Mouse (Mus musculus) splenic B cell, adult 2 months (primary cell): ENCODE measurements around the gene Crybg3.
"Not testable (repeated sequence)": the region's sequence is repeated elsewhere in the genome, so short reads cannot be mapped to it uniquely, and the experiment has no call there.

ENCODE experiments used
- DNase-seq: peaks from one replicate; pipeline ENCODE4 v3.0.0-alpha.2; 2011; ENCODE audit warnings: low read depth, low spot score
- H3K27me3 ChIP-seq: 2 replicates; pipeline ENCODE4 v1.6.1; 2012; ENCODE audit warnings: mild to moderate bottlenecking, low read length, moderate library complexity, mixed read lengths; ENCODE audit not compliant: control insufficient read depth, poor library complexity, insufficient read depth, severe bottlenecking
- H3K36me3 ChIP-seq: 2 replicates; pipeline ENCODE4 v1.6.1; 2012; ENCODE audit warnings: mild to moderate bottlenecking, low read length, moderate library complexity, mixed read lengths; ENCODE audit not compliant: control insufficient read depth, poor library complexity, insufficient read depth, severe bottlenecking

Gene Crybg3

DNA sequence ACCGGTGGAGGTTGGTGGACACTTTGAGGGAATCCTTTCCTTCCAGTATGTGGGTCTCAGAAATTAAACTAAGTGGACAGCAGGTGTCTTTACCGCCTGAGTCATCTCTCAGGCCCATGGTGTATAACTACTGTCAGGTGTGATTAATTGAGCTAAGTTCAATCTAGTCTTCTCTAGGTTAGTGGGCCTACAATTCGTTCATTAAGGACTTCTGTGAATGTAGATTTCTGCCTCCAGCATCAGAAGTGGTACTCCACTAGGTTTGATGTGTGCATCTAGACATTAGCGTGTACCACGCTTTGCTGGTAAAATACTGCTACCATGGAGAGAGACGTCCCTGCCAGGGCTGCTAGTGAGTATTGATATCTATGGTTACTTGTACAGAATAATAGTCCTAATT lies 128.2 kb downstream of the Crybg3 start:
- Histone ChIP-seq H3K27me3 (no peaks in the 10 kb centered on the region), H3K36me3 (no peaks in the 10 kb centered on the region)
- no peak for DNase-seq

DNA sequence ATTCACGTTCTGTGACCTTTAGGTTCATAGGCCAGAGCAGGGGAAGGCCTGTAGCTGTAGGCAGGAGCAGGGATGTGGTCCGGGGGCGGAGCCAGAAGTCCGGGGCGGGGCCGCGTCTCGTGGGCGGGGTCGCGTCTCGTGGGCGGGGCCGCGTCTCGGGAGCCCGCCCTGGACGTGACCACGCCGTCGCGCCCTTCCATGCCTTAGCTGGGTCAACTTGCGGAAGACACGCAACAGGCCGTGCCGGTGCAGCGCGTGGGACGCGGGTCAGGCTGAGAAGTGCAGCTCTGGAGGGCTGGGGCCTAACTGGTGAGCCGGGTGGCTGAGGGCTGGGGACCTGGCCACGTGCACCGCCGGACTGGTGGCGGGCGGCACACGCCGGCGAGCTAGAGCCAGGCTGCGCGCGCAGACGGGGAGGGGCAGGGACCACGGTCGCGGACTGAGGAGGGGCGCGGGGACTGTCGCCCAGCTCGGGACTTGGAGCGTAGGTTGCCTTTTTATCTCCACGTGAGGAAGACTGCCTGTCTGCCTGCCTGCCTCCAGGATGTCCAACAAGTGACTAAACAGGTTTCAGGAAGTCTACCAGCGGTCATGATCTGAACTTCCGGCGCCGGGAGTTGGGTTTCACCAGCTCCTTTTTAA lies 129.0 kb downstream of the Crybg3 start, which contains the start of gene Riox2:
Gene Riox2 (plus strand): TSS at position 139 of the 642 bp plus-strand sequence.
- no peaks in the 10 kb centered on the region for H3K36me3 ChIP-seq
- no peaks in the 10 kb centered on the region for H3K27me3 ChIP-seq
- DNase-seq = peak; percentile 87

DNA sequence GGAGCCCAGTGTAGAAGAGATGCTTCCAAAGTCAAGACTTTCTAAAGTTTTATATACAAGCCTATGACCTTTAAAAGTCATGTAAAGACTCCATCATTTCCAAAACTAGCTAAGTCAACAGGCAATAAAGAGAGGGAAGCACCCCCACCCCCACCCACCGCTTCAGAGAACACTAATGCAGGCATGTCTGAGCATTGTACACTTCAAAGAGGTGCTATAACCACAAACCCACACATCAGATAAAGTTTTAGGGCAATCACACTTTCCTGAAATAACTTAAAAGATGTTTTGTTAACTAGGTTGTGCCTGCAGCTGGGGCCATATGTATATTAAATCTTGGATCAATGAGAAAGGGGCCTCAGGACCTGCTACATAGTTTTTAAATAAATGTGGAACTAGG lies 130.9 kb downstream of the Crybg3 start:
- no peak for DNase-seq
- Histone ChIP-seq H3K36me3 (no peaks in the 10 kb centered on the region), H3K27me3 (no peaks in the 10 kb centered on the region)

DNA sequence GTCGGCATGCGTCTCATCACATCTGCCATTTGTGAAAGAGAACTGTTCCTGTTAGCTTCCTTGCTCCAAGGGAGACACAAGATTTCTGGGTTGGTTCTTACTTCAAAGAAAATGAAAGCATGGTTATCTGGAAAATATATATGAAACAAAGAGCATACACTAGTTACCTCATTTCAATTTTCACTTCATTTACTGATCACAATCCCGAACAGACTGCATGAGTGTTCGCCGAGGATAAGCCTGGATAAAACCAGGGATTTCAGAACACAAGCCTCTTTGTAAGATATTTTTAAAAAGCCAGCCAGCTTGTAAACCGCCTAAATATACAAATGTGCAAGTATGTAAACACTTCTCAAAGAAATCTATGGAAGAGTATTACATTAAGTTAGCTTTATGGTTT lies 136.8 kb downstream of the Crybg3 start:
- H3K27me3 ChIP-seq = no peaks in the 10 kb centered on the region

DNA sequence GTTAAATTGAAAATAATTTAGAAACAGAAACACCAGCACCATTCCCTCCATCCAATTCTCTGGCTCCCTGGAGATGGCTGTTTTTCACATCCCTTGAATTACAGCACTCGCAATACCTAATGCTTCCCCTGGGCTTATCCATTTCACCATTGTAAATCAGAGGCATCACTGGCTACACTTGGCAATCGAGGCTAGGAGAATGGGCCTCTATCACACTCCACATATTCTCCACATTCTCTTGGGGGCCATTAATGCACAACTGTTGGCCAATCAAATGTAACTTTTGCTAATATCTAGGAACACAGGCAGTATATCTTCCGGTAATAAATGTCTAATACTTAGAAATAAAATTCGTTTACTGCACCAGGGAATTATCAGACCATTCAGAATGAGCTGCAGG lies 137.2 kb downstream of the Crybg3 start:
- no peaks in the 10 kb centered on the region for H3K27me3 ChIP-seq
- no peaks in the 10 kb centered on the region for H3K36me3 ChIP-seq
- DNase-seq = no peak

More for the DNA sequence above, 136.8 kb downstream of the Crybg3 start:
- DNase-seq = no peak
- no peaks in the 10 kb centered on the region for H3K36me3 ChIP-seq

DNA sequence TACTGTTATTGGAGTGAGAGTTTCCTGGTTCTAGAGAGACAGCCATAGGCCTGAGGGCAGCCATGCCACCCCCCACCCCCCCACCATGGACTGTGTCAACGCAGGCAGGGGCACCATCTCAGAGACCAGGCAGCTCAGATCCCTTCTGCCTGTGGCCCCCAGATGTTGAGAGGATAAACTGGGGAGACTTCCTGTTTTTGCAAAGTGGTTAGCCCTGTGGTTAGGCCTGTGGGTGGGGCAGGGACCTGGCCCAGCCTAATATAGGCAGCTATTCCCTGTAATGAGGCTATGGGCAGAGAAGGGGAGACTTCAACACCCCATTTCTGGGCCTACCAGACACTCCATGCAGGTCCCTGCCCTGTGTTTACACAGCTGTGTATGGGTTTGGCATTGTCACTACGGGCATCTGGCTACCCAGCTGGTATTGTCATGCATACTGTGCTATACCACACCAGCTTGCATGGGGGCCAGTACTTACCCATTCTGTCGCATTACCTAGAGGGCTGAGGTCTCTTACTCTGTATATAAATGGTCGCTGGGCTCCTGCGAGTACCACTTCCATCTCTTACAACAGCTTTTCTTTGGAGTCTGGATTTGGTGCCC lies 141.4 kb downstream of the Crybg3 start:
- not testable (repeated sequence) for H3K27me3 ChIP-seq, H3K36me3 ChIP-seq, DNase-seq

DNA sequence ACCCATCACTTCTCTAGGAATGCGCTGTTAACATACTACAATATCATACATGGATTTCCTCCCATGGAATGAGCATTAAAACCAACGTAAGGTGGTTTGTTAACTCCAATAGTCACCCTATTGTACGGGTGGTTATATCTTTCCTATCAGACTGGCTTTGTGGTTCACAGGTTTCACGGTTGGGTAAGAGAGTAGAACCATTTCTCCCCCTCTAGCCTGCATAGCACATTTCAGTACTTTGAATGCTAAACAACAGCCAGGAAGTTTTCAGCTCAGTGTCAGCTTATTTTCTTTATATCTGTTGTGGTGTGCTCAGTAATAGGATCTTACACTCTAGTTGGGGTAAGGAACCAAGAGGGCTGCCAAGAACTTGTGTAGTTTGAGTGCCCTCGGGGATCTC lies 149.0 kb downstream of the Crybg3 start:
- peak; percentile 60 for DNase-seq
- Histone ChIP-seq H3K27me3 (no peaks in the 10 kb centered on the region), H3K36me3 (no peaks in the 10 kb centered on the region)

DNA sequence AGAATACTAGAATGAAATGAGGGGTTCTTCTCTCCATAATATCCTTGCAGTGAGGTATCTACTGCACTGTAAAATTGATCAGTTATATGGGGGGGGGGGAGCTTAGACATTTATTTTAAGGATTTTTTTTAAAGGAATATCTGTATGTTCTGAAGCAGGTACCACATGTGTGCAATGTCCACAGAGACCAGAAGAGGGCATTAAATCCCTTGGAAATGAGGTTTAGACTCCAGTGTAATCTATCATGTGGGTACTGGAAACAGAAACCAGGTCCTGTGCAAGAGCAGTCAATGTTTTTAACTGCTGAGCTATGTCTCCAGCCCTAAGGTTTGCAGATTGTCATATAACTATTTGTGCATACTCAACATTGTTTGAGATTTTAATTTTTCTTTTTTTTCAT lies 151.7 kb downstream of the Crybg3 start:
- Histone ChIP-seq H3K36me3 (no peaks in the 10 kb centered on the region), H3K27me3 (no peaks in the 10 kb centered on the region)
- DNase-seq = peak; percentile 39

DNA sequence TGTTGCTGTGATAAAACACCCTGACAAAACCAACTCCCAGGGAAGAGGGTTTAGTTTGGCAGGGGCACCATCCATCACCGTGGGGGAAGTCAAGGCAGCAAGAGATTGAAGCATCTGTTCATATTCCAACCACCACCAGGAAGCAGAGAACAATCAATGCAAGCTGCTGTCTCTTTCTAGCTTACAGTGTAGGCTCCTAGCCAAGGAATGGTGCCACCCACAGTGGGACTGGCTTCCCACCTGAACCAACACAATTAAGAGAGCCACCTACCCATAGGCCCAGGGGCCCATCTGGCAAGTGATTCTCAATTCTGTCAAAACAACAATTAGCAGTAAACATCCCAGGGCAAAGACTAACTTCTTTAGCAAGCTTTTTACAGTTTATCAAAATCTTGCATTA lies 152.6 kb downstream of the Crybg3 start:
- H3K36me3 ChIP-seq = no peaks in the 10 kb centered on the region
- no peaks in the 10 kb centered on the region for H3K27me3 ChIP-seq
- no peak for DNase-seq

DNA sequence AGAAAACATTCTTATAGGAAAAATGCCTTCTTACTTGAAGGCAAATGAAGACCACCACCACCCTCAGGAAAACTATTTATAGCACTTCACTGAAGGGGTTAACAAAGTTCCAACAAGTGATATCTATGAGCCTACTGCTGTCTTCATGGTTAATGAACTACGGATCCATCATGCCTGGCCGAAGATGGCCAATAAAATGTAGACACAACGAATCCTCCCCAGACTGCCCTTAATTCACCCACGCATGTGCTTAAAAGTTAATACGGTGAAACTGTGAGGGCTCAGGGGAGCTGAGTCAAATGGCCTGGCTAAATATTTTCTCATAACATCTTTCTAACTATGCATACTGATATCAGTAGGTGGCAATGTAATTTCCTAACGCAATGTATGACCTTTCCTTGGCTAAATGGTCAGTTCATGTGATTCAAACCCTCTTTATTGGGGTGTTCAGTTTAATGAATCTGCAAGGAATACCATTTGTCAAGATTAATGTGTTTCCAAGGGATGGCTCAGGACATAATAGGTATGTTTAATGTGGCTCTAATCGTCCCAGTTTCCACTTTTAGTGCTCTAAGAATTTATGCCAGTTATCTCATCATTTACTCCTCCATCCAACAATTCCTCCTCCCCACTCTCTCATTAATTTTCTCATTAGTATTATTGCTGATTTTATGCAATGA lies 155.8 kb downstream of the Crybg3 start:
- no peaks in the 10 kb centered on the region for H3K36me3 ChIP-seq
- no peak for DNase-seq
- no peaks in the 10 kb centered on the region for H3K27me3 ChIP-seq
